Mouse (Mus musculus): Measurements from ENCODE around the gene Defb39.

Defb39 gene

GRCm38 (mm10) chr8:19064710-19065109 lies at the start of gene Defb39:
Gene Defb39, minus strand, starts transcription at chr8:19064810.
- DNase-seq (ENCODE audit: low read depth), result no peak

DNA sequence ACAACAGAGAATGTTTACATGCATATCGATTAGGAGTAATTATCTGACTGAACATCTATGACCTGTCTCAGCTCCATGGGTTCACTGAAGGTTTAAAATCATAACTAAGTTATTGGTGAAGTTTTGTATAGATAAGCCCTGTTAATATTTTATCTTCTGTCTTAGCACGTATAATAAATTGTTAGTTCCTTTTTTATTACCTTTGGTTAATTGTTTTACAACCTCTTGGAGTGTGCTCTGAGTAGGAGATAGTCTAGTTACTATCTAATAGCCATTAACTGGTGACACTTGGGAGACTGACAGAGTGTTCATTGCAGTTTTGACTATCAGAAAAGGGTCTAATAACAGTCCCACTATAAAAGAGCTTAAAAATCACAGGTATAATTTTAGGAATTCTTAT lies 1.4 kb upstream of the Defb39 start:
- no peak for DNase-seq (ENCODE audit: low read depth)

GRCm38 (mm10) chr8:19062891-19063290 lies 1.7 kb downstream of the Defb39 start:
- DNase-seq (ENCODE audit: low read depth), result no peak

GRCm38 (mm10) chr8:19045242-19045641 lies 19.4 kb downstream of the Defb39 start:
- no peak for DNase-seq (ENCODE audit: low read depth)

DNA sequence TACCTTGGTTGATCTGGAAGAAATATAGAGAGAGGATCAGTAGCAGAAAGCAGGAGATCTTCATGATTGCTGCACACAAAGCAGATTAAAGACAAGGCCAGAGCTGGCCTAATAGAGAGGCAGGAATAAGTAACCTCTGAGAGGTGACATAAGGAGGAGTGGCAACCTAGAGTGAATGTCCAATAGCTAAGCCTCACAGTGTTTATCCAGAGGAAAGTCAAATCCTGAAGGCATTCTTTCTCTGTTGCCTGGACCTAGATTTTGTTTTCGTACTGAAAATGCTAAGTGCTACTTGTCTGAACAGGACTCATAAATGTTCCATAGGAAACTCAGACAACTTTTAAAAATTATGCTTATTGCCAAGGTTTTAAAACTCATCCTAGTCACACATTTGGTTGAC lies 38.1 kb downstream of the Defb39 start, which contains the start of gene Defb38:
Gene Defb38, minus strand, starts transcription at position 101 of the 400 bp plus-strand sequence.
- no peak for DNase-seq (ENCODE audit: low read depth)

Data from fibroblast of lung, adult 2 months (primary cell).